In the genomic region with DNA sequence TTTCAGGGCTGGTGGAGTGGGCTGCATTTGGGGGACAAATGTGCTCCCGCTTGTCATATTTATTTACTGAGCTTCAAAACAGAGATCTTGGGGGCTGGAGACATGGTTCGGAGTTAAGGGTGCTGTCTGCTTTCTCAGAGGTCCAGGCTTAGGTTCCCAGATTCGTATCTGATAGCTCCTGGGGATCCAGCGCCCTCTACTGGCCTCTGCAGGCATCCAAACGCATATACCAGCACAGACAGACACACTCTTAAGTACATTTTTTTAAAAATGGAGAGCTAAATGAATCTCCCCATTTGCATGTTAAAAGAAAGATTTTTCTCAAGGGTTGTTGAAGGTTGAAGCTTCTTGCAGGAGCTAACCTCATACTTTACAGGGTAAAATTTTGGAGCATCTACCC, we compare ENCODE assay signal across 11 mouse cellular contexts. TPM values are rescaled to one million over a fixed set of nuclear protein-coding genes. Genes with fewer than 3 reads are reported as not detected.
DNase-seq lines count a peak whose midpoint lies in the region; ATAC-seq and TF ChIP-seq lines count a peak whose summit lies in the region.
"Had no signal": no experiment of that assay in that cellular context is flagged by ENCODE, and none has a peak within 500 bp of the region (broad histone marks: within the 10 kb centered on the region; RNA-seq: fewer than 3 reads in every experiment).

No protein-coding gene starts in this region.

- no peaks in the 10 kb centered on the region for H3K36me3 ChIP-seq in heart, postnatal 0 days (replicated peaks; ENCODE audit: control insufficient read depth, insufficient read depth, low read length)
- H3K36me3 ChIP-seq in heart, embryonic 11.5 days (ENCODE audit: control insufficient read depth, insufficient read depth, low read length): no peaks in the 10 kb centered on the region
- H3K36me3 ChIP-seq in midbrain, embryonic 11.5 days (ENCODE audit: control insufficient read depth, insufficient read depth, low read length): no peaks in the 10 kb centered on the region
- H3K36me3 ChIP-seq in midbrain, embryonic 14.5 days (ENCODE audit: control insufficient read depth, insufficient read depth, low read length): no peaks in the 10 kb centered on the region

- DNase-seq in heart, postnatal 0 days (ENCODE audit: low spot score): no peak
- peak; percentile 31 for DNase-seq in midbrain, embryonic 11.5 days (ENCODE audit: low spot score, missing footprints)
- DNase-seq in midbrain, embryonic 14.5 days: no peak
- peak; percentile 14 to 15 for DNase-seq in B cell, adult 2 months
- peak; percentile 66 for DNase-seq in R1 (ENCODE audit: low read depth, low spot score)
- DNase-seq in urinary bladder, adult 2 months (ENCODE audit: low spot score): no peak
- DNase-seq: cerebellum, adult 11 months; kidney, adult 9 months had no signal

- ATAC-seq in heart, postnatal 0 days (ENCODE audit: insufficient read depth, low read depth): no peak
- ATAC-seq in heart, embryonic 11.5 days (replicated peaks; ENCODE audit: insufficient number of reproducible peaks, low FRiP score, low TSS enrichment): no peak
- no peak for ATAC-seq in midbrain, embryonic 11.5 days (ENCODE audit: low FRiP score)
- no peak for ATAC-seq in midbrain, embryonic 14.5 days (ENCODE audit: low FRiP score, low TSS enrichment)
- no peak for ATAC-seq in cerebellum, adult (ENCODE audit: insufficient number of reproducible peaks, low FRiP score, low TSS enrichment)

- no peaks in the 10 kb centered on the region for H3K9me3 ChIP-seq in heart, postnatal 0 days (replicated peaks; ENCODE audit: control insufficient read depth, low read length)
- 0 out of 2 replicates have a peak, but pooled peaks cover 2% of the 10 kb centered on the region for H3K9me3 ChIP-seq in heart, embryonic 11.5 days (replicated peaks; ENCODE audit: control insufficient read depth, low read length)
- H3K9me3 ChIP-seq in midbrain, embryonic 11.5 days (ENCODE audit: control insufficient read depth, low read length): no peaks in the 10 kb centered on the region
- H3K9me3 ChIP-seq in midbrain, embryonic 14.5 days (ENCODE audit: control insufficient read depth, low read length): no peaks in the 10 kb centered on the region

- peak; percentile 19; the same call in 1 of the 2 replicates for TF ChIP-seq CTCF in heart, postnatal 0 days (IDR thresholded peaks at IDR 0.05; ENCODE audit: low read depth)

- TF ChIP-seq EP300 in heart, postnatal 0 days (IDR thresholded peaks at IDR 0.05; ENCODE audit: low read depth): no peak

- no peak overlapping the region for H3K4me3 ChIP-seq in heart, postnatal 0 days (ENCODE audit: low read depth, low read length)
- no peak overlapping the region for H3K4me3 ChIP-seq in heart, embryonic 11.5 days (ENCODE audit: low read depth, low read length)
- H3K4me3 ChIP-seq in midbrain, embryonic 11.5 days (ENCODE audit: low read depth, low read length): no peak overlapping the region
- no peak overlapping the region for H3K4me3 ChIP-seq in midbrain, embryonic 14.5 days (replicated peaks; ENCODE audit: low read depth, low read length)

- H3K9ac ChIP-seq in heart, postnatal 0 days (replicated peaks; ENCODE audit: low read depth, low read length): no peak overlapping the region
- no peak overlapping the region for H3K9ac ChIP-seq in heart, embryonic 11.5 days (ENCODE audit: low read depth, low read length)
- H3K9ac ChIP-seq in midbrain, embryonic 11.5 days (ENCODE audit: low read length): no peak overlapping the region
- no peak overlapping the region for H3K9ac ChIP-seq in midbrain, embryonic 14.5 days (replicated peaks; ENCODE audit: low read length)

- 83% methylated on average over 5 of the region's 5 CpGs for WGBS in heart, postnatal 0 days
- 76% methylated on average over 5 of the region's 5 CpGs for WGBS in heart, embryonic 11.5 days (ENCODE audit: insufficient replicate concordance)
- WGBS in midbrain, embryonic 11.5 days: 82% methylated on average over 5 of the region's 5 CpGs
- 78% methylated on average over 5 of the region's 5 CpGs for WGBS in midbrain, embryonic 14.5 days

- no peaks in the 10 kb centered on the region for H3K27me3 ChIP-seq in heart, postnatal 0 days (ENCODE audit: control insufficient read depth, insufficient read depth, low read length)
- H3K27me3 ChIP-seq in heart, embryonic 11.5 days (ENCODE audit: control insufficient read depth, insufficient read depth, low read length): no peaks in the 10 kb centered on the region
- no peaks in the 10 kb centered on the region for H3K27me3 ChIP-seq in midbrain, embryonic 11.5 days (ENCODE audit: control insufficient read depth, insufficient read depth, low read length)
- no peaks in the 10 kb centered on the region for H3K27me3 ChIP-seq in midbrain, embryonic 14.5 days (ENCODE audit: control insufficient read depth, insufficient read depth, low read length)

- H3K4me2 ChIP-seq in heart, postnatal 0 days (ENCODE audit: low read depth, low read length): no peak overlapping the region
- H3K4me2 ChIP-seq in heart, embryonic 11.5 days: no peak overlapping the region
- no peak overlapping the region for H3K4me2 ChIP-seq in midbrain, embryonic 11.5 days
- H3K4me2 ChIP-seq in midbrain, embryonic 14.5 days (ENCODE audit: low read length): no peak overlapping the region

- H3K27ac ChIP-seq in heart, postnatal 0 days (ENCODE audit: low read depth): no peak overlapping the region
- no peak overlapping the region for H3K27ac ChIP-seq in heart, embryonic 11.5 days (ENCODE audit: low read depth, low read length)
- no peak overlapping the region for H3K27ac ChIP-seq in midbrain, embryonic 11.5 days (ENCODE audit: low read depth, low read length)
- no peak overlapping the region for H3K27ac ChIP-seq in midbrain, embryonic 14.5 days (replicated peaks; ENCODE audit: low read depth, low read length)
- H3K27ac ChIP-seq: macrophage had no signal

- H3K4me1 ChIP-seq in heart, postnatal 0 days (ENCODE audit: control insufficient read depth, insufficient read depth): peaks cover 28% of the 10 kb centered on the region
- H3K4me1 ChIP-seq in heart, embryonic 11.5 days (ENCODE audit: control insufficient read depth, insufficient read depth, low read length): peaks cover 37% of the 10 kb centered on the region
- no peaks in the 10 kb centered on the region for H3K4me1 ChIP-seq in midbrain, embryonic 11.5 days (ENCODE audit: control insufficient read depth, insufficient read depth, low read length)
- H3K4me1 ChIP-seq in midbrain, embryonic 14.5 days (ENCODE audit: control insufficient read depth, insufficient read depth, low read length): 0 out of 2 replicates have a peak, but pooled peaks cover 2% of the 10 kb centered on the region

RNA-seq across cellular contexts. Expression of gene Sspn, which starts 38.1 kb away (rescaled TPM):
- 64.2 and 74.1 TPM in 2 replicates for total RNA-seq in heart, postnatal 0 days (2014; rRNA removed; ENCODE audit: low replicate concordance)
- polyA plus RNA-seq in heart, postnatal 0 days (2015; fragmentation: Nextera tagmentation; extraction: Ambion mirVana): 92.0 and 93.6 TPM in 2 replicates
- 35.6 and 53.3 TPM in 2 replicates for polyA plus RNA-seq in heart, embryonic 11.5 days (2014; fragmentation: Nextera tagmentation; extraction: Ambion mirVana)
- polyA plus RNA-seq in midbrain, embryonic 11.5 days (2014; fragmentation: Nextera tagmentation; extraction: Ambion mirVana): 2.6 and 3.1 TPM in 2 replicates
- polyA plus RNA-seq in midbrain, embryonic 14.5 days (2014; fragmentation: Nextera tagmentation; extraction: Ambion mirVana): 2.5 and 2.9 TPM in 2 replicates
- 34.5 and 54.4 TPM in 2 replicates for polyA plus RNA-seq in urinary bladder, adult 2 months (2012; rRNA removed)

Comparison
In these comparisons a context has a peak if more than half of its experiments do, and no peak if none do; other contexts are left out.
1. DNase-seq: peak in midbrain, embryonic 11.5 days (single experiment), B cell, adult 2 months (2 of 2) and R1 (single experiment); none in heart, postnatal 0 days (single experiment), midbrain, embryonic 14.5 days (single experiment) and urinary bladder, adult 2 months (single experiment).